Mouse (Mus musculus) forelimb bud, embryonic 11.5 days (tissue): ENCODE results near the gene Ddr1.
"Not testable (repeated sequence)": the region's sequence is repeated elsewhere in the genome, so short reads cannot be mapped to it uniquely, and the experiment has no call there.

Experiments used
- DNase-seq: peaks from one replicate; pipeline ENCODE4 v3.0.0-alpha.2; 2012; ENCODE audit warnings: low read depth, low spot score

The Ddr1 gene

DNA sequence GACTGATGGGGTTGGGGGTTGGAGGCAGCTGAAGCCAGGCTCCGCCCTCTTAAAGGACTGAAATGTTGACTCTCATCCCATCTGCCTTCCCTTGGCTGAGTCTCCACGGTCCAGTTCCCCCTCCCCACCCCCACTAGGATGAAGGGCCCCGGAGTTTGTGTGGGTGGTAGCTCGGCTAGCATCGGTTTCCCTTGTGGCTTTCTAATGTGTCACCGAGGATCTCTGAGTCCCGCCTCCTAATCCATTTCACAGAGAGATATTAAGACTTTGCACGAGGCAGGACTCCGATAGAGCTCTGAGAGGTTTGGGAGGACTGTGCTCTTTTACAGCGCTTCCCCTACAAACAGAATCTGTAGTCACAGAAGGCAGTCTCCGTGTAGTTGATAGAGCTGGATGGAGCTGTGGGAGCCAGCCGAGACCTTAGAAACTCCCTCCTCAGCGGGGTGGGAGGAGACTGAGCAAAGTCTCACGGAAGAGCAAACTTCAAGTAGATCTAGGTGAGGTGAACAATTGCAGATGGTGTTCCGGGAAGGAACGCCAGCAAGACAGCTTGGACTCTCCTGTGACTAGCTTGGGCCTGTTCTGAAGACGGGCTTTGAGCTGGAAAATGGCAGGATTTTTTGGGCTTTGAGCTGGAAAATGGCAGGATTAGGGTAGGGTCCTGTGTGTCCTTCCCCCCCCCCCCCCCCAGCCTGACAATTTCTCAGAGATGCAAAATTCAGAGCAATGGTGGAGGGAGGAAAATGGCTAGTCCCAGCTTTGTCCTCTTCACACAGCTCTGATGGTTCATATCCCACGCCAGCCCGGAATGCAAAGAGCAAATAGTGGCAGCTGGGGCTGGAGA, at the start of gene Ddr1:
TSS of gene Ddr1 (minus strand) at position 1 of the 844 bp plus-strand sequence.
- DNase-seq: no peak

- DNase-seq: no peak
These were observed 49.2 kb upstream of the Ddr1 start for GRCm38 (mm10) chr17:35753668-35754067.

GRCm38 (mm10) chr17:35752221-35752811, 47.9 kb upstream of the Ddr1 start:
- no peak for DNase-seq

DNA sequence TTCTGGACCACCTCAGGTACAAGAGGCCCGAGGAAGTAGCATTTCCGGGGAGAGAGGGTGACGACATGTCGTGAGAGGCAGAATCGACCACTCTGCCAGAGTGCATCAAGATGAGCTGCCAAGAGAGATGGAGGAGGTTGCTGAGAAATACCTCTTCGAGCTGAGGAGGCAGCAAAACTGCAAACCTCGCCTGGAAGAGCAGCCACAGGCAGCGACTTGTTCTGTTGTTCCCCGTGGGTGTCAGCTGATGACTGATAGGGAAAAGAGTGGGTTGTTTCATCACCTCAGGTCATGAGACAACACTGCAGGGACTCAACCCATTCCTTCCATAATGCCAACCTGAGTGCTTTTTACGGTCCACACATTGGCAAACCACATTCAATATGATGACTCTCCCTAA, 45.3 kb upstream of the Ddr1 start:
- no peak for DNase-seq

- DNase-seq: no peak
These were observed 39.9 kb upstream of the Ddr1 start for GRCm38 (mm10) chr17:35744361-35744760.

DNA sequence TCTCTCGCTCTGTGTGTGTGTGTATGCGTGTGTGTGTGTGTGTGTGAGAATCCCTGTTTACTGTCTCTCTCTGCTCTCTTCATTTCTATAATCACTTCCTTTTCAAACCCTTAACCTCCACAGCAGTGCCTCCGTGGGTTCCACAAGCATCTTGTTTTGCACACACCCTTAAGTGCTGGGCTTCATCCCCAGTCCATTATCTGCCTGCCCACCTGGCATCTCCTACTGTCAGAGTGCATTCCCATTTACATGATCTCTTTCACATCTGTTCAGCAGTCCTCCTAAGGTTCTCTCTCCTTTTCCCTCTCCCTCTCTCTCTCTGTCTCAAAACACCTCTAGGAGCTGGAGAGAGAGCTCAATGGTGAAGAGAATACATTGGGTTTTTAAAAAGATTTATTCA, 38.5 kb upstream of the Ddr1 start:
- DNase-seq: no peak

GRCm38 (mm10) chr17:35741589-35742226, 37.3 kb upstream of the Ddr1 start:
- no peak for DNase-seq

GRCm38 (mm10) chr17:35740276-35740880, 36.0 kb upstream of the Ddr1 start:
- DNase-seq: no peak

- peak; percentile 86 for DNase-seq
These were observed 35.3 kb upstream of the Ddr1 start for GRCm38 (mm10) chr17:35739675-35740074.

DNA sequence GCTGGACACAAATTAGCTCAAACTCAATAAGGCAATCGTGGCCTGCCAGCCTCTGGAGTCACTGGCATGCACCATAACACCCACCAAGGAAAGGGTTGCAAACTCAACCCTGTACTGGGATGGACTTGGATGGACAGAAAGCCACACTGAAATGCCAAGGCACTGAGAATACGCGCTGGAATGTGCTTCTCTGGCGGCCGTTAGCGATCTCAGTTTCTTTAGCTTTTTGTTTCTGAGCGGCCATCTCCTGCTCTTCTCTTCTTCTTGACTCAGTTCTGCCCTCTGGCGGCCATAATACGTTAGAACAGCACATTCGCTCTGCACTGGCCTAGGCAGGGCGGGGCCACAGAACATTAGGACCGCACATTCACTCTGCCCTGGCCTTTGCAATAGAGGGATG, 33.3 kb upstream of the Ddr1 start:
- peak; percentile 82 for DNase-seq

DNA sequence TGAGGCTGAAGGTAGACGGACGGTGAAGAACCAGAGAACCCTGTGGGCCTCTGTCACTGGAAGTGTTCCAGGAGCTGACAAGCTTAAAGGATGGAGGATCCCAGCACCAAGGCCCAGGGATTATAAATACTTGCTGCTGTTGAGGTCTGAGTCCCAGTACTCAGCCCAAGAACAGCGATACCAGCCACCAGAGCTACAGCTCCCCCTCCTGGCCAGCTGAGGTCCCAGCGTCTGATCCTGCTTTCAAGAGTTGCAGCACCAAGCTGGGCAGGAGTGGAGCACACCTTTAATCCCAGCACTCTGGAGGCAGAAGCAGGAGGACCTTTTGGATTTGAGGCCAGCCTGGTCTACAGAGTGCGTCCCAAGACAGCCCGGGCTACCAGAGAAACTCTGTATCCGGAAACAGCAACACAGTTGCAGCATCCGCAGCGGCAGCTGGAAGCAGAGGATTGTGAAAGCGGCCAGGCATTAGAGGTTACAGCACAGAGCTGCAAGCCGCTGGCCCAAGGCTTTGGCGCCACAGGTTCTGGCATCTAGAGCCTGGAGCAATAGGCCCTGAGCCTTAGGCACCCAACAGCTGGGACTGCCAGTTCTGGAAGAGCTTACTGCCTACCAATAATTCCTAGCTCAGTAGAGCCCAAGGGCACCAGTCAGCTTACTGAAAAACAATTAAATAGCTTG, 32.0 kb upstream of the Ddr1 start:
- peak; percentile 51 for DNase-seq

- no peak for DNase-seq
These were observed 30.1 kb upstream of the Ddr1 start for GRCm38 (mm10) chr17:35734478-35734877.

DNA sequence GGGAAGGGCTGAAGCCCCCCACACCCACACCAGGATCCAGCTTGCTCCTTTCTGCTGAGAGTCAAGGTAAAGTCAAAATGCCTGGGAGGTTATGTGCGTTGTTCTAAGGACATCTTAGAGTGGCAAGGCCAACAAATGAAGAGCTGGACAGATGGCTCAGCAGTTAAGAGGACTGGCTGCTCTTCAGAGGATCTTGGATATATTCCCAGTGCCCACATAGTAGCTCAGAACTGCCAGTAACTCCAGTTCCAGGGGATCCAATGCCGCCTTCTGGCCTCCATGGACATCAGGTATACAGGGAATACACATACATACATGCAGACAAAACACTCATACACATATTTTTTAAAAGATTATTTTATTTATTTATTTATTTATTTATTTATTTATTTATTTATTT, 29.0 kb upstream of the Ddr1 start:
- no peak for DNase-seq

- DNase-seq: no peak
These were observed 27.2 kb upstream of the Ddr1 start for GRCm38 (mm10) chr17:35731431-35732145.

- DNase-seq: not testable (repeated sequence)
These were observed 25.7 kb upstream of the Ddr1 start for GRCm38 (mm10) chr17:35730112-35730511.

GRCm38 (mm10) chr17:35728821-35729220, 24.4 kb upstream of the Ddr1 start:
- DNase-seq: no peak

DNA sequence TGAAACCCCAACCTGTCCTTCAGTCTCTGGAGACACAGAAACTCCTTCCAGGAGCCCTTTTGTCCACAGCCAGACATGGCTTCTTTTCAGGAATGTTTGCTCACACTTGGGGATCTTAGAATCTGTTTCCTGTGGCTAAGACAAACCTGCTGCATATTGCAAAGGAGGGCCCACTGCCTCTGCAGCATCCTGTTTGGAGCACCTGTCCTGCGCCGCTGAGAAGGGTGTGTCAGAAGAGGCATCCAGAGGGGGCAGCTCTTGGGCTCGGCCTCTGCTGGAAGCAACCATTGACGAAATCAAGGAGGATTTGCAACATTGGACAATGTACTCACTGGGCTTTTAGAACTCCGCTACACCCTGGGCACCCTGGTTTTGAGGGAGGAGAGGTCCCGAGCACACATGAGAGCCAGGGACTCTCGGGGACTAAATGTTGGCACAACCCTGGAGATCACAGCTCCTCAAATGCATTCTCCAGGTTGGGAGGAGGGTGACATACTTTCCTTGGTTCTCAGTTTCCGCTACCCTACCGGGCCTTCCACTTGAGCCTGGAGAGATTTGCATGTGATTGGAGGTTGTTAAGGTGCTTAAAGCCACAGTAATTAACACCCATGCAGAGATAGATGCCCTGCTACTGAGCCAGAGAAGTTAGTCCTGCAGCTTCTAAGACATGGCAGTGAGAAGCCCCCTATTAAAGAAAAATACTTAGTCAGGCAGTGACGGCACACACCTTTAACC, 23.2 kb upstream of the Ddr1 start:
- no peak for DNase-seq

DNA sequence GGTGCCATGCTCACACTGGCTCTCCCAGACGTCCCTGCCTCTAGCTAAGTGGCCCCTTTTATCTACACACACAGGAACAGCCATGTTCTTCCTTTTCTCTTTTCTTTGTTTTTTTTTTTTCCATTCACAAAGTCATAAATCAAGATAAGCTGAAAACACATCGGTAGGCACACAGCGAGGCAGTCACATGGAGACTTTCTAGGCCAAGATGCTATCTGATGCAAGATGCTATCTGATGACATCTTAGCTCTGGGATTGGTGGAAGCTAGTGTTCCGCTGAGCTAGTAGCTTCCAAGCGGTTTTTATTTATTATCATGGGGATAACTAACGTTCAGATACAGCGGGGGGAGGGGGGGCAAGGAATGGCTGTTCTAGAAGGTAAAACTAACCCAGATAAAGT, 22.6 kb upstream of the Ddr1 start:
- no peak for DNase-seq

GRCm38 (mm10) chr17:35725286-35726232, 21.1 kb upstream of the Ddr1 start:
- peak; percentile 85 for DNase-seq
